In the genomic region with DNA sequence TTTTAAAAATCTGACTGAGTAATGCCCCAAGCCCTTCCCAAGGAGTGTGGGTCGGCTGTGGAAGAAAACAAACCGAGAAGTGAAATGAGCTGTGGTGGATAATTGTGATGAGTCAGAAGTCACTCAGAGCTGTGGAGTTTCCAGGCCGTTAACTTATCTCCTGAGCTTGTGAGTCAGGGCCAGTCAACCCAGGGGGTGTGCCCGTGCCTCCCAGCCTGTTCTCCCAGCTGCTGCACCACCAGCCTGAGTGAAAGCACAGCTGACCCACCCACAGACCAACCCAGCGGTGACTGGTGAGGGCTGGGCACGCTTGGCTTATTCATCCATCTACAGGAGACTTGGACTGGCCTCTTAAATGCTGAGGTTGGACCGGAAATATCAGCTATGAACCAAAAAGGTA, we compare ENCODE assay signal across 7 mouse cellular contexts. TPM values are rescaled to one million over a fixed set of nuclear protein-coding genes. Genes with fewer than 3 reads are reported as not detected.
DNase-seq lines count a peak whose midpoint lies in the region; ATAC-seq and TF ChIP-seq lines count a peak whose summit lies in the region.

No protein-coding gene starts in this region.

- peak; percentile 96 for ATAC-seq in liver, postnatal 0 days
- ATAC-seq in hindbrain, embryonic 16.5 days: no peak

- peak in 1 of 2 experiments; percentile 20; a peak in 1 of 4 replicates for TF ChIP-seq POLR2A in MEL (IDR thresholded peaks at IDR 0.05; ENCODE audit: control insufficient read depth in 1 of 2, insufficient read depth in 1 of 2, low read depth in 1 of 2, low read length in 2 of 2, poor library complexity in 1 of 2)

- no peak for TF ChIP-seq RAD21 in MEL (IDR thresholded peaks at IDR 0.05; ENCODE audit: low read depth, low read length)

- peak overlapping the region; percentile 41; the same call in 1 of the 2 replicates for H3K4me2 ChIP-seq in liver, postnatal 0 days (ENCODE audit: low read depth, low read length)
- H3K4me2 ChIP-seq in hindbrain, embryonic 16.5 days (ENCODE audit: low read length): no peak overlapping the region

- H3K27me3 ChIP-seq in MEL (ENCODE audit: control insufficient read depth in 1 of 2, insufficient read depth in 2 of 2, low read length in 2 of 2): no peaks in the 10 kb centered on the region
- no peaks in the 10 kb centered on the region for H3K27me3 ChIP-seq in liver, postnatal 0 days (ENCODE audit: insufficient read depth, low read length)
- peaks cover 2% of the 10 kb centered on the region; the same call in 1 of the 2 replicates for H3K27me3 ChIP-seq in hindbrain, embryonic 16.5 days (replicated peaks; ENCODE audit: control insufficient read depth, insufficient read depth, low read length)

- peak overlapping the region; percentile 24; the same call in 1 of the 2 replicates for H3K9ac ChIP-seq in MEL (ENCODE audit: control insufficient read depth, low read depth, low read length, poor library complexity, severe bottlenecking)
- H3K9ac ChIP-seq in liver, postnatal 0 days (replicated peaks): no peak overlapping the region
- no peak overlapping the region for H3K9ac ChIP-seq in hindbrain, embryonic 16.5 days (ENCODE audit: low read depth, low read length)

- H3K36me3 ChIP-seq in MEL (ENCODE audit: control insufficient read depth in 1 of 2, insufficient read depth in 2 of 2, low read length in 2 of 2): peaks cover 0 to 23% of the 10 kb centered on the region in 2 experiments; a peak in 2 of 4 replicates
- no peaks in the 10 kb centered on the region for H3K36me3 ChIP-seq in liver, postnatal 0 days (replicated peaks; ENCODE audit: insufficient read depth, low read length)
- no peaks in the 10 kb centered on the region for H3K36me3 ChIP-seq in hindbrain, embryonic 16.5 days (ENCODE audit: control insufficient read depth, insufficient read depth, low read length)

- H3K9me3 ChIP-seq in MEL (replicated peaks; ENCODE audit: insufficient read depth, low read length): no peaks in the 10 kb centered on the region
- no peaks in the 10 kb centered on the region for H3K9me3 ChIP-seq in liver, postnatal 0 days (ENCODE audit: low read length)
- H3K9me3 ChIP-seq in hindbrain, embryonic 16.5 days (ENCODE audit: control insufficient read depth, low read length): no peaks in the 10 kb centered on the region

- no peak for TF ChIP-seq CTCF in MEL (IDR thresholded peaks at IDR 0.05 in 2 of 3, conservative IDR thresholded peaks at IDR 0.05 in 1 of 3; ENCODE audit: control insufficient read depth in 1 of 3, insufficient read depth in 1 of 3, low read depth in 2 of 3, low read length in 3 of 3, poor library complexity in 1 of 3, severe bottlenecking in 1 of 3)
- no peak for TF ChIP-seq CTCF in liver, postnatal 0 days (IDR thresholded peaks at IDR 0.05; ENCODE audit: low read depth)

- H3K4me1 ChIP-seq in MEL (ENCODE audit: control insufficient read depth in 1 of 2, insufficient read depth in 2 of 2, low read length in 2 of 2): peaks cover 13 to 20% of the 10 kb centered on the region in 2 experiments
- H3K4me1 ChIP-seq in liver, postnatal 0 days (ENCODE audit: insufficient read depth): peaks cover 21% of the 10 kb centered on the region
- peaks cover 9% of the 10 kb centered on the region for H3K4me1 ChIP-seq in hindbrain, embryonic 16.5 days (ENCODE audit: control insufficient read depth, insufficient read depth, low read depth, low read length)

- peak overlapping the region; percentile 63 for H3K27ac ChIP-seq in MEL (ENCODE audit: control insufficient read depth, low read depth, low read length)
- H3K27ac ChIP-seq in liver, postnatal 0 days (ENCODE audit: low read depth): peak overlapping the region; percentile 62
- no peak overlapping the region for H3K27ac ChIP-seq in hindbrain, embryonic 16.5 days (ENCODE audit: low read depth, low read length)

- peak; percentile 84 to 89 for TF ChIP-seq EP300 in MEL (IDR thresholded peaks at IDR 0.05; ENCODE audit: low read depth in 1 of 2, low read length in 2 of 2)
- 0 out of 2 replicates have a peak, but pooled peaks have one; percentile 47 for TF ChIP-seq EP300 in liver, postnatal 0 days (IDR thresholded peaks at IDR 0.05; ENCODE audit: low read depth)

- peak overlapping the region; percentile 1 to 44; a peak in 2 of 4 replicates for H3K4me3 ChIP-seq in MEL (ENCODE audit: control insufficient read depth in 1 of 2, insufficient read depth in 1 of 2, low read depth in 2 of 2, low read length in 2 of 2)
- H3K4me3 ChIP-seq in liver, postnatal 0 days (ENCODE audit: low read depth, low read length): no peak overlapping the region
- no peak overlapping the region for H3K4me3 ChIP-seq in hindbrain, embryonic 16.5 days (ENCODE audit: low read length)

- peak; percentile 89 for DNase-seq in MEL (ENCODE audit: low read depth, low spot score)
- peak; percentile 82 for DNase-seq in adrenal gland, postnatal 10 days
- DNase-seq in induced T-regulatory cell, adult 2 months (ENCODE audit: low read depth): peak; percentile 79
- peak; percentile 73 for DNase-seq in liver, postnatal 0 days
- DNase-seq in right cerebral cortex, postnatal 4 days: no peak
- DNase-seq in cerebellum, adult 9-10 months: no peak

- 31% methylated on average over 7 of the region's 7 CpGs for WGBS in liver, postnatal 0 days (ENCODE audit: insufficient replicate concordance)
- WGBS in hindbrain, embryonic 16.5 days: 59% methylated on average over 7 of the region's 7 CpGs

- no peaks in the 10 kb centered on the region for H3K79me2 ChIP-seq in MEL (ENCODE audit: control insufficient read depth, insufficient read depth, low read length, poor library complexity)

TF ChIP-seq in MEL, 35 proteins besides CTCF, POLR2A, EP300 and RAD21:
- TF ChIP-seq MXI1 (IDR thresholded peaks at IDR 0.05; ENCODE audit: low read depth, low read length) (peak; percentile 59; the same call in 1 of the 2 replicates), ZMIZ1 (IDR thresholded peaks at IDR 0.05; ENCODE audit: low read depth, low read length) (no peak), ETS1 (IDR thresholded peaks at IDR 0.05; ENCODE audit: low read depth, low read length) (peak; percentile 98), ZKSCAN1 (IDR thresholded peaks at IDR 0.05; ENCODE audit: low read depth, low read length) (no peak), POLR2AphosphoS2 (IDR thresholded peaks at IDR 0.05; ENCODE audit: low read length) (no peak), ZNF384 (IDR thresholded peaks at IDR 0.05; ENCODE audit: low read depth, low read length) (no peak), CHD2 (IDR thresholded peaks at IDR 0.05; ENCODE audit: low read length) (no peak), ELF1 (IDR thresholded peaks at IDR 0.05; ENCODE audit: low read depth, low read length) (no peak), MAX (IDR thresholded peaks at IDR 0.05; ENCODE audit: low read length) (peak; percentile 34; the same call in 1 of the 2 replicates), MAFK (IDR thresholded peaks at IDR 0.05; ENCODE audit: borderline replicate concordance, low read depth, low read length) (peak; percentile 72; the same call in 1 of the 2 replicates), RCOR1 (IDR thresholded peaks at IDR 0.05; ENCODE audit: low read depth, low read length) (peak; percentile 57; the same call in 1 of the 2 replicates), SIN3A (IDR thresholded peaks at IDR 0.05; ENCODE audit: low read length) (peak; percentile 78; the same call in 1 of the 2 replicates), E2F4 (IDR thresholded peaks at IDR 0.05; ENCODE audit: borderline replicate concordance, low read depth, low read length) (no peak), USF2 (IDR thresholded peaks at IDR 0.05; ENCODE audit: borderline replicate concordance in 1 of 2, insufficient read depth in 1 of 2, low read depth in 1 of 2, low read length in 2 of 2) (no peak), TAL1 (IDR thresholded peaks at IDR 0.05; ENCODE audit: low read length) (peak; percentile 33), BHLHE40 (IDR thresholded peaks at IDR 0.05; ENCODE audit: borderline replicate concordance, low read depth, low read length) (0 out of 2 replicates have a peak, but pooled peaks have one; percentile 7), GABPA (IDR thresholded peaks at IDR 0.05; ENCODE audit: low read depth, low read length) (peak; percentile 53; the same call in 1 of the 2 replicates), TCF12 (IDR thresholded peaks at IDR 0.05; ENCODE audit: low read depth, low read length) (peak; percentile 65), MYB (IDR thresholded peaks at IDR 0.05; ENCODE audit: low read depth, low read length) (peak; percentile 83), GATA1 (IDR thresholded peaks at IDR 0.05; ENCODE audit: low read depth, low read length) (peak; percentile 79), UBTF (IDR thresholded peaks at IDR 0.05; ENCODE audit: borderline replicate concordance, insufficient read depth, low read depth, low read length) (no peak), JUND (IDR thresholded peaks at IDR 0.05; ENCODE audit: low read depth, low read length) (no peak; the same call in 1 of the 2 replicates), NRF1 (IDR thresholded peaks at IDR 0.05; ENCODE audit: insufficient read depth, low read depth, low read length, poor library complexity, severe bottlenecking) (no peak), USF1 (IDR thresholded peaks at IDR 0.05; ENCODE audit: low read depth, low read length) (no peak)
TF ChIP-seq in MEL: peak in this region for 12.

RNA-seq across cellular contexts. Expression of gene Sema4b, which starts 19.9 kb away (rescaled TPM):
- 8.4 and 10.9 TPM in 2 replicates for total RNA-seq in MEL (2012; rRNA removed)
- polyA plus RNA-seq in MEL (2012; ENCODE audit: insufficient read depth in 1 of 2, insufficient read length in 2 of 2, low read depth in 1 of 2, low replicate concordance in 2 of 2, missing spikeins in 1 of 2): 10 to 100 TPM in 1 of 2 experiments, not detected in 1; 17.3 TPM
- 10 to 100 TPM; 39.0 to 44.3 TPM for total RNA-seq in adrenal gland, postnatal 10 days (2021)
- 11.7 and 13.5 TPM in 2 replicates for polyA plus RNA-seq in liver, postnatal 0 days (2015; fragmentation: Nextera tagmentation; extraction: Ambion mirVana)
- 21.1 and 24.3 TPM in 2 replicates for polyA plus RNA-seq in hindbrain, embryonic 16.5 days (2015; fragmentation: Nextera tagmentation; extraction: Ambion mirVana)

RNA-seq across cellular contexts. Expression of gene Idh2, which starts 51.5 kb away (rescaled TPM):
- total RNA-seq in MEL (2012; rRNA removed): 121 and 141 TPM in 2 replicates
- 100 to 1,000 TPM; 181 to 268 TPM for polyA plus RNA-seq in MEL (2012; ENCODE audit: insufficient read depth in 1 of 2, insufficient read length in 2 of 2, low read depth in 1 of 2, low replicate concordance in 2 of 2, missing spikeins in 1 of 2)
- 100 to 1,000 TPM; 386 to 496 TPM for total RNA-seq in adrenal gland, postnatal 10 days (2021)
- polyA plus RNA-seq in liver, postnatal 0 days (2015; fragmentation: Nextera tagmentation; extraction: Ambion mirVana): 183 and 184 TPM in 2 replicates
- polyA plus RNA-seq in hindbrain, embryonic 16.5 days (2015; fragmentation: Nextera tagmentation; extraction: Ambion mirVana): 215 and 225 TPM in 2 replicates

Comparison
In these comparisons a context has a peak if more than half of its experiments do, and no peak if none do; other contexts are left out.
1. DNase-seq: peak in MEL (single experiment), adrenal gland, postnatal 10 days (single experiment), induced T-regulatory cell, adult 2 months (single experiment) and liver, postnatal 0 days (single experiment); none in right cerebral cortex, postnatal 4 days (single experiment) and cerebellum, adult 9-10 months (single experiment).
2. H3K4me3 ChIP-seq: peak in MEL (2 of 2); none in liver, postnatal 0 days (single experiment) and hindbrain, embryonic 16.5 days (single experiment).